Mouse (Mus musculus): ENCODE data around the gene Cyld. TPM values are rescaled to one million over a fixed set of nuclear protein-coding genes. Genes with fewer than 3 reads are reported as not detected.

Cyld gene
- total and polyA plus RNA-seq, 3 experiments: 20.2 to 29.4 (median 22.1) TPM

DNA sequence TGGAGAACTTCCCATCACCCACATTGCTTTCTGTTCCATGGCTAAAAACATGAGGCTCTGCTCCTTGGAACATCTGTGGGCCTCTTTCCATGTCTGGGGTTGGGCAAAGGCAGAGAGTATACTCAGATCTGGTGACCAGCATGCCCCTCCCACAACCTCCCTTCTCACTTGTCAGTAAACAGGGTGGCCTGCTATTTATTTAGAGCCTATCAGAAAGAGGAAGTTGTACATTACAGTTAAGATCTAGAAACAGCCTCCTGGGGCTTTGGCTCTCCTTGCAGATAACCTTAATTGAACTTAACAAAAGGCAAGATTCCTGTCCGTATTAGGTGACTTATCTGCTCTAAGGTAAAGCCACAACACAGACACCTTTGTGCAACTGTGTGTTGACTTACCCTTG, 30.4 kb upstream of the Cyld start:
- H3K27ac ChIP-seq (ENCODE audit: insufficient read depth, low read depth): peak overlapping the region; percentile 56; the same call in 1 of the 2 replicates
- H3K4me3 ChIP-seq (replicated peaks in 1 of 3; ENCODE audit: low read depth in 2 of 3, low read length in 2 of 3, poor library complexity in 1 of 3): no peak overlapping the region
- dilution Hi-C loops (cut with MboI; ENCODE audit: extremely low pct_ligation_motif_present, extremely low pct_unique_long_range_greater_than_20kb, low sequenced_read_pairs) (no loop called here), in situ Hi-C loops (cut with MboI; ENCODE audit: low pct_ligation_motif_present, low pct_unique_long_range_greater_than_20kb, low sequenced_read_pairs) (no loop called here)
- peak; percentile 79 for DNase-seq (ENCODE audit: extremely low read depth)
- peaks cover 54 to 95% of the 10 kb centered on the region in 2 experiments for H3K4me1 ChIP-seq (ENCODE audit: control insufficient read depth in 1 of 2, insufficient read depth in 2 of 2)
- no peaks in the 10 kb centered on the region for H3K9me3 ChIP-seq (replicated peaks; ENCODE audit: low read length)
- no peak overlapping the region for H3K4me2 ChIP-seq (ENCODE audit: insufficient read depth, low read depth, poor library complexity, severe bottlenecking)
- peaks cover 24% of the 10 kb centered on the region for H3K79me2 ChIP-seq (replicated peaks; ENCODE audit: control insufficient read depth, extremely low read depth, insufficient read depth, poor library complexity, severe bottlenecking)
- H3K9ac ChIP-seq (ENCODE audit: insufficient read depth, low read depth): 0 out of 2 replicates have a peak overlapping the region, but pooled peaks have one; percentile 30
- H3K27me3 ChIP-seq (replicated peaks): no peaks in the 10 kb centered on the region
- peaks cover 40 to 64% of the 10 kb centered on the region in 2 experiments for H3K36me3 ChIP-seq (replicated peaks in 1 of 2; ENCODE audit: control insufficient read depth in 1 of 2, insufficient read depth in 1 of 2, low read length in 1 of 2)
- TF ChIP-seq NELFE (IDR thresholded peaks at IDR 0.05; ENCODE audit: low read depth, low read length): no peak
- no peak for TF ChIP-seq MAFK (IDR thresholded peaks at IDR 0.05; ENCODE audit: insufficient replicate concordance, low read length)
- TF ChIP-seq MAX (IDR thresholded peaks at IDR 0.05; ENCODE audit: low read length): no peak
- TF ChIP-seq ZMIZ1 (IDR thresholded peaks at IDR 0.05; ENCODE audit: low read depth, low read length): no peak
- no peak for TF ChIP-seq NRF1 (IDR thresholded peaks at IDR 0.05; ENCODE audit: low read depth, low read length)
- no peak for TF ChIP-seq GABPA (IDR thresholded peaks at IDR 0.05; ENCODE audit: insufficient replicate concordance, low read depth, low read length)
- no peak for TF ChIP-seq MYC (IDR thresholded peaks at IDR 0.05; ENCODE audit: low read depth, low read length)
- TF ChIP-seq SMC3 (IDR thresholded peaks at IDR 0.05; ENCODE audit: low read depth, low read length): 0 out of 2 replicates have a peak, but pooled peaks have one; percentile 4
- no peak for TF ChIP-seq POLR2AphosphoS2 (IDR thresholded peaks at IDR 0.05; ENCODE audit: low read depth, low read length)
- no peak for TF ChIP-seq ZC3H11A (IDR thresholded peaks at IDR 0.05; ENCODE audit: low read depth, low read length)
- TF ChIP-seq ELF1 (IDR thresholded peaks at IDR 0.05; ENCODE audit: low read depth, low read length): no peak
- TF ChIP-seq TCF12 (IDR thresholded peaks at IDR 0.05; ENCODE audit: low read depth, low read length): 0 out of 2 replicates have a peak, but pooled peaks have one; percentile 25
- TF ChIP-seq HCFC1 (IDR thresholded peaks at IDR 0.05; ENCODE audit: low read depth, low read length): no peak
- TF ChIP-seq JUND (conservative IDR thresholded peaks at IDR 0.05; ENCODE audit: low read depth, low read length): no peak
- no peak for TF ChIP-seq E2F4 (IDR thresholded peaks at IDR 0.05; ENCODE audit: insufficient replicate concordance, low read depth, low read length)
- TF ChIP-seq PAX5 (IDR thresholded peaks at IDR 0.05; ENCODE audit: low read length): no peak
- no peak for TF ChIP-seq MXI1 (IDR thresholded peaks at IDR 0.05; ENCODE audit: low read depth, low read length)
- TF ChIP-seq CTCF (conservative IDR thresholded peaks at IDR 0.05 in 1 of 2, IDR thresholded peaks at IDR 0.05 in 1 of 2; ENCODE audit: low read depth in 2 of 2, low read length in 2 of 2): no peak
- no peak; the same call in 1 of the 2 replicates for TF ChIP-seq USF2 (conservative IDR thresholded peaks at IDR 0.05; ENCODE audit: low read depth, low read length)
- TF ChIP-seq SIN3A (IDR thresholded peaks at IDR 0.05; ENCODE audit: low read length): no peak
- TF ChIP-seq POLR2A (IDR thresholded peaks at IDR 0.05; ENCODE audit: low read depth, low read length): no peak
- peak; percentile 61 for TF ChIP-seq BHLHE40 (IDR thresholded peaks at IDR 0.05; ENCODE audit: low read depth, low read length)
- TF ChIP-seq EP300 (IDR thresholded peaks at IDR 0.05; ENCODE audit: low read length): peak; percentile 52; the same call in 1 of the 2 replicates
- no peak for TF ChIP-seq ZNF384 (IDR thresholded peaks at IDR 0.05; ENCODE audit: low read depth, low read length)
- TF ChIP-seq TBP (conservative IDR thresholded peaks at IDR 0.05; ENCODE audit: low read depth, low read length): no peak
- TF ChIP-seq MEF2A (IDR thresholded peaks at IDR 0.05; ENCODE audit: borderline replicate concordance, low read depth, low read length): peak; percentile 55; the same call in 1 of the 2 replicates
- TF ChIP-seq JUN (IDR thresholded peaks at IDR 0.05; ENCODE audit: insufficient read depth, low read depth, low read length): no peak
- TF ChIP-seq MAZ (IDR thresholded peaks at IDR 0.05; ENCODE audit: low read depth, low read length): 0 out of 2 replicates have a peak, but pooled peaks have one; percentile 26
- no peak for TF ChIP-seq RCOR1 (conservative IDR thresholded peaks at IDR 0.05; ENCODE audit: low read depth, low read length)
- TF ChIP-seq RAD21 (IDR thresholded peaks at IDR 0.05; ENCODE audit: low read depth, low read length): no peak
- peak; percentile 52 for TF ChIP-seq IRF4 (IDR thresholded peaks at IDR 0.05; ENCODE audit: low read depth, low read length)
- TF ChIP-seq KAT2A (IDR thresholded peaks at IDR 0.05; ENCODE audit: insufficient replicate concordance, low read length): no peak

Data from CH12.LX (cell line).